Mouse (Mus musculus): ENCODE data around the gene Btbd11. TPM values are rescaled to one million over a fixed set of nuclear protein-coding genes. Genes with fewer than 3 reads are reported as not detected.

Btbd11 gene
- polyA plus RNA-seq, 1 experiment from 2014 or later, result 1.9 TPM

DNA sequence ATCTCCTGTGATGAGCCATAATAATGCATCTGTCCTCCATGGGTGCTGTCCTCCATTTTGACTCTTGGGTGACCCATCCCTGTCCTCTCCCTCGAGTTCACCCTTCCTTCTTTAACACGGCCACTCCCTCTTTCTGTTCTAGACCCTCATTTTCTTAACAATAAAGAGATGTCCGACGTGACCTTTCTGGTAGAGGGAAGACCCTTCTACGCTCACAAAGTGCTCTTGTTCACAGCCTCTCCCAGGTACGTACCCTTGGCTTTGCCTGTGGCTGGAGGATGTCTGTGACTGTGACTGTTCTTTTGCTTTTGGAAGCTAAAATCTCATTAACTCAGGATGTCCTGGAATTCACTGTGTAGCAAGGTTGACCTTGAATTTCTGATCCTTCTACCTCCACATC is 258.7 kb downstream of the Btbd11 start:
- H3K9me3 ChIP-seq (ENCODE audit: control insufficient read depth, low read length), result no peaks in the 10 kb centered on the region
- ATAC-seq (ENCODE audit: low FRiP score, low TSS enrichment), result no peak
- no peaks in the 10 kb centered on the region for H3K4me1 ChIP-seq (replicated peaks; ENCODE audit: control insufficient read depth, insufficient read depth)
- H3K4me2 ChIP-seq (replicated peaks; ENCODE audit: low read depth), result no peak overlapping the region
- no peak overlapping the region for H3K9ac ChIP-seq (ENCODE audit: low read length)
- H3K4me3 ChIP-seq (ENCODE audit: low read depth, low read length), result no peak overlapping the region
- H3K27me3 ChIP-seq (ENCODE audit: control insufficient read depth, insufficient read depth, low read length), result no peaks in the 10 kb centered on the region
- no peaks in the 10 kb centered on the region for H3K36me3 ChIP-seq (ENCODE audit: control insufficient read depth, insufficient read depth, low read length)
- DNase-seq (ENCODE audit: low spot score), result no peak
- 78% methylated on average over 6 of the region's 6 CpGs for WGBS
- no peak overlapping the region for H3K27ac ChIP-seq (replicated peaks)
- no peak for TF ChIP-seq EP300 (optimal IDR thresholded peaks at IDR 0.05)
- TF ChIP-seq CTCF (IDR thresholded peaks at IDR 0.05; ENCODE audit: low read depth), result no peak

DNA sequence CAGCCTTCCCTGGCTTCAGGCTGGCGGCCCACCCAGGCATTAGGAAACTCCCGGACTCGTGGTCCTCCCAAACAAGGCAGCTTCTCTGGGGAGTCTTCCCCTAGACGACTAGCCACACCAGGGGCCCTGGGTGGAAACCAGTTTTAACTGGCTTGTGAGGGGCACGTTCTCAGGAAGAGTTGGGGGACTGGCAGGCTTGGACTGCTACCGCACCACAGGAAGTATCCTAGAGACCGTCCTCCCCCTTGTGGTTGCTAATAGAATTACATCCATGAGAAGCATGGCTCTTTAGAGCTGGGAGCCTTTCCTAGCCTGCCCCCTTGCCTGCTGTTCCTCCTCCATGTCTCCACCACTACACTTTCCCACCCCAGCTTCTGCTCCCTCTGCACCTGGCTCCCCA is 265.1 kb downstream of the Btbd11 start:
- H3K9ac ChIP-seq (ENCODE audit: low read length), result no peak overlapping the region
- DNase-seq (ENCODE audit: low spot score) (peak; percentile 34), ATAC-seq (ENCODE audit: low FRiP score, low TSS enrichment) (peak; percentile 74)
- no peaks in the 10 kb centered on the region for H3K4me1 ChIP-seq (replicated peaks; ENCODE audit: control insufficient read depth, insufficient read depth)
- H3K9me3 ChIP-seq (ENCODE audit: control insufficient read depth, low read length), result no peaks in the 10 kb centered on the region
- TF ChIP-seq CTCF (IDR thresholded peaks at IDR 0.05; ENCODE audit: low read depth) (peak; percentile 86), EP300 (optimal IDR thresholded peaks at IDR 0.05) (no peak)
- no peak overlapping the region for H3K4me2 ChIP-seq (replicated peaks; ENCODE audit: low read depth)
- H3K27me3 ChIP-seq (ENCODE audit: control insufficient read depth, insufficient read depth, low read length), result no peaks in the 10 kb centered on the region
- no peak overlapping the region for H3K4me3 ChIP-seq (ENCODE audit: low read depth, low read length)
- no peak overlapping the region for H3K27ac ChIP-seq (replicated peaks)
- 29% methylated on average over 7 of the region's 7 CpGs for WGBS
- no peaks in the 10 kb centered on the region for H3K36me3 ChIP-seq (ENCODE audit: control insufficient read depth, insufficient read depth, low read length)

GRCm38 (mm10) chr10:85655881-85656280 is 269.3 kb downstream of the Btbd11 start:
- no peak for TF ChIP-seq CTCF (IDR thresholded peaks at IDR 0.05; ENCODE audit: low read depth)
- TF ChIP-seq EP300 (optimal IDR thresholded peaks at IDR 0.05), result no peak
- Histone ChIP-seq H3K4me1 (replicated peaks; ENCODE audit: control insufficient read depth, insufficient read depth) (no peaks in the 10 kb centered on the region), H3K4me2 (replicated peaks; ENCODE audit: low read depth) (no peak overlapping the region), H3K4me3 (ENCODE audit: low read depth, low read length) (no peak overlapping the region), H3K27me3 (ENCODE audit: control insufficient read depth, insufficient read depth, low read length) (no peaks in the 10 kb centered on the region), H3K36me3 (ENCODE audit: control insufficient read depth, insufficient read depth, low read length) (no peaks in the 10 kb centered on the region), H3K9me3 (ENCODE audit: control insufficient read depth, low read length) (no peaks in the 10 kb centered on the region), H3K9ac (ENCODE audit: low read length) (no peak overlapping the region), H3K27ac (replicated peaks) (no peak overlapping the region)
- WGBS, result 24% methylated on average over 4 of the region's 4 CpGs
- ATAC-seq (ENCODE audit: low FRiP score, low TSS enrichment) (no peak), DNase-seq (ENCODE audit: low spot score) (no peak)

- Histone ChIP-seq H3K4me1 (replicated peaks; ENCODE audit: control insufficient read depth, insufficient read depth) (no peaks in the 10 kb centered on the region), H3K27me3 (ENCODE audit: control insufficient read depth, insufficient read depth, low read length) (no peaks in the 10 kb centered on the region), H3K27ac (replicated peaks) (no peak overlapping the region), H3K4me3 (ENCODE audit: low read depth, low read length) (no peak overlapping the region), H3K9me3 (ENCODE audit: control insufficient read depth, low read length) (no peaks in the 10 kb centered on the region), H3K9ac (ENCODE audit: low read length) (no peak overlapping the region), H3K36me3 (ENCODE audit: control insufficient read depth, insufficient read depth, low read length) (no peaks in the 10 kb centered on the region), H3K4me2 (replicated peaks; ENCODE audit: low read depth) (no peak overlapping the region)
- WGBS, result 93% methylated on average over 10 of the region's 10 CpGs
- TF ChIP-seq EP300 (optimal IDR thresholded peaks at IDR 0.05) (no peak), CTCF (IDR thresholded peaks at IDR 0.05; ENCODE audit: low read depth) (no peak)
- no peak for DNase-seq (ENCODE audit: low spot score)
- no peak for ATAC-seq (ENCODE audit: low FRiP score, low TSS enrichment)
Observed at GRCm38 (mm10) chr10:85657886-85658285, 271.3 kb downstream of the Btbd11 start.

DNA sequence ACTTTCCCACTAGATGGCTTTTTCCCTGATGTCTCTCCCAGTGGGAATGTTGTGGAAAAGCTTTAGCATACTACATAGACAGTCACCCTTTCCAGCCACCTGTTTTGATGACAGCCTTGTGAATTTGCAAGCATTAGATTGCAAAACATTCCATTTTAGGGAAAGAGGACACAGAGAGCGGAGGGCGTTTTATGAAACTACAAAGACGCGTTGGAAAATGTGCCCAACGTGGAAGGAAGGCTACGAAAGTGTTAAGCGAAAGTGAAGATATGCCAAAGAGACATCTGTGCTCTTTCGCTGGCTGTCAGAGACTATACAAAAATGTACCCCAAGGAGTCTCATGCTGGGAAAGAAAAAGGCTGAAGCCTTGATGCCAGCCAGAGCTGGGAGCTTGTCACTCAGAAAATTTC is 286.9 kb downstream of the Btbd11 start:
- TF ChIP-seq EP300 (optimal IDR thresholded peaks at IDR 0.05) (no peak), CTCF (IDR thresholded peaks at IDR 0.05; ENCODE audit: low read depth) (no peak)
- DNase-seq (ENCODE audit: low spot score), result no peak

GRCm38 (mm10) chr10:85678635-85679034 is 292.0 kb downstream of the Btbd11 start:
- Histone ChIP-seq H3K27me3 (ENCODE audit: control insufficient read depth, insufficient read depth, low read length) (no peaks in the 10 kb centered on the region), H3K27ac (replicated peaks) (no peak overlapping the region), H3K9ac (ENCODE audit: low read length) (no peak overlapping the region), H3K9me3 (ENCODE audit: control insufficient read depth, low read length) (no peaks in the 10 kb centered on the region), H3K4me2 (replicated peaks; ENCODE audit: low read depth) (no peak overlapping the region), H3K36me3 (ENCODE audit: control insufficient read depth, insufficient read depth, low read length) (no peaks in the 10 kb centered on the region), H3K4me3 (ENCODE audit: low read depth, low read length) (no peak overlapping the region), H3K4me1 (replicated peaks; ENCODE audit: control insufficient read depth, insufficient read depth) (no peaks in the 10 kb centered on the region)
- peak; percentile 83 for TF ChIP-seq CTCF (IDR thresholded peaks at IDR 0.05; ENCODE audit: low read depth)
- TF ChIP-seq EP300 (optimal IDR thresholded peaks at IDR 0.05), result no peak
- DNase-seq (ENCODE audit: low spot score), result peak; percentile 72
- WGBS, result 12% methylated on average over 4 of the region's 4 CpGs
- ATAC-seq (ENCODE audit: low FRiP score, low TSS enrichment), result peak; percentile 29; the same call in 1 of the 2 replicates

More for the DNA sequence above, 286.9 kb downstream of the Btbd11 start:
- no peaks in the 10 kb centered on the region for H3K9me3 ChIP-seq (ENCODE audit: control insufficient read depth, low read length)
- no peaks in the 10 kb centered on the region for H3K4me1 ChIP-seq (replicated peaks; ENCODE audit: control insufficient read depth, insufficient read depth)
- H3K4me2 ChIP-seq (replicated peaks; ENCODE audit: low read depth), result no peak overlapping the region
- H3K27ac ChIP-seq (replicated peaks), result no peak overlapping the region
- 87% methylated on average over 8 of the region's 8 CpGs for WGBS
- H3K27me3 ChIP-seq (ENCODE audit: control insufficient read depth, insufficient read depth, low read length), result no peaks in the 10 kb centered on the region
- no peaks in the 10 kb centered on the region for H3K36me3 ChIP-seq (ENCODE audit: control insufficient read depth, insufficient read depth, low read length)
- no peak overlapping the region for H3K4me3 ChIP-seq (ENCODE audit: low read depth, low read length)
- H3K9ac ChIP-seq (ENCODE audit: low read length), result no peak overlapping the region
- ATAC-seq (ENCODE audit: low FRiP score, low TSS enrichment), result no peak
